Mouse (Mus musculus) G1E (cell line): Measurements from ENCODE around the gene Capzb.

Experiments
- CTCF ChIP-seq: IDR thresholded peaks from 2 replicates; pipeline ENCODE4 v1.5.1; 2012; ENCODE audit warnings: low read depth, low read length, inconsistent platforms, mixed read lengths
- TAL1 ChIP-seq: conservative IDR thresholded peaks from 2 replicates; pipeline ENCODE4 v1.6.1; 2012; ENCODE audit warnings: low read depth, low read length, inconsistent platforms, mixed read lengths

GRCm38 (mm10) chr4:139156538-139156937 lies 36.2 kb upstream of the Capzb start:
- TF ChIP-seq CTCF (no peak), TAL1 (no peak)
